Mouse (Mus musculus): Measurements from ENCODE around the gene Limk1. TPM values are rescaled to one million over a fixed set of nuclear protein-coding genes. Genes with fewer than 3 reads are reported as not detected.

Gene Limk1
- polyA plus RNA-seq, 1 experiment from 2014 or later = 8.0 TPM

DNA sequence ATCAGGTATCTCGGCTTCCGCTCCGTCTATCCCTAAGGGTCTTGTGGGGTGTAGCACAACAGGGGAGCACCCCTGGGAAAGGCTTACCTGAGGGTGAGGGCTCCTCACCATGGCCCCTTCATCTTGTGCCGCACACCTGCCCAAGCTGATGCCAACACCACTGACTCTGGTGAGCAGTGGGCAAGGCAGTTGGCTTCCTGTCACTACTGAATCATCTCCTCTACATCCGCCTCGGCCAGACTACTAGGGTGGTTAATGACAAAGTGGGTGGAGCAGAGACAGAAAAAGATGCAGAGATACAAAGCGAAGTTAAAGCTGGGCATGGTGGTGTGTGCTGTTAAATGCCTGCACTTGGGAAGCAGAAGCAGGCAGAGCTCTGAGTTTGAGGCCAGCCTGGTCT, 73.6 kb downstream of the Limk1 start, which contains the start of gene Lat2:
Gene Lat2 (minus strand): TSS at position 224 of the 400 bp plus-strand sequence.
- Histone ChIP-seq H3K9me3 (replicated peaks) (no peaks in the 10 kb centered on the region), H3K4me1 (0 out of 2 replicates have a peak, but pooled peaks cover 2% of the 10 kb centered on the region), H3K27me3 (ENCODE audit: low read depth, poor library complexity, severe bottlenecking) (no peaks in the 10 kb centered on the region), H3K36me3 (peaks cover 53% of the 10 kb centered on the region), H3K27ac (replicated peaks) (no peak within 1 kb of the TSS), H3K4me3 (no peak within 1 kb of the TSS)
- 92% methylated on average over 7 of the region's 7 CpGs for WGBS
- no peak for DNase-seq (ENCODE audit: low spot score)

GRCm38 (mm10) chr5:134614296-134614695, 74.1 kb downstream of the Limk1 start:
- DNase-seq (ENCODE audit: low spot score) = no peak

GRCm38 (mm10) chr5:134613727-134614126, 74.7 kb downstream of the Limk1 start:
- no peaks in the 10 kb centered on the region for H3K9me3 ChIP-seq (replicated peaks)

More at GRCm38 (mm10) chr5:134614296-134614695, 74.1 kb downstream of the Limk1 start:
- WGBS = 87% methylated on average over 8 of the region's 8 CpGs
- Histone ChIP-seq H3K36me3 (peaks cover 48% of the 10 kb centered on the region), H3K4me3 (no peak overlapping the region), H3K4me1 (0 out of 2 replicates have a peak, but pooled peaks cover 2% of the 10 kb centered on the region), H3K27ac (replicated peaks) (no peak overlapping the region), H3K9me3 (replicated peaks) (no peaks in the 10 kb centered on the region), H3K27me3 (ENCODE audit: low read depth, poor library complexity, severe bottlenecking) (no peaks in the 10 kb centered on the region)

GRCm38 (mm10) chr5:134611810-134612521, 76.4 kb downstream of the Limk1 start:
- H3K27ac ChIP-seq (replicated peaks) = 0 out of 2 replicates have a peak overlapping the region, but pooled peaks have one; percentile 1
- no peak overlapping the region for H3K4me3 ChIP-seq
- H3K4me1 ChIP-seq = 0 out of 2 replicates have a peak, but pooled peaks cover 2% of the 10 kb centered on the region
- 80% methylated on average over 8 of the region's 8 CpGs for WGBS
- no peak for DNase-seq (ENCODE audit: low spot score)
- no peaks in the 10 kb centered on the region for H3K27me3 ChIP-seq (ENCODE audit: low read depth, poor library complexity, severe bottlenecking)
- H3K9me3 ChIP-seq (replicated peaks) = no peaks in the 10 kb centered on the region
- H3K36me3 ChIP-seq = peaks cover 25% of the 10 kb centered on the region

More at GRCm38 (mm10) chr5:134613727-134614126, 74.7 kb downstream of the Limk1 start:
- Histone ChIP-seq H3K27me3 (ENCODE audit: low read depth, poor library complexity, severe bottlenecking) (no peaks in the 10 kb centered on the region), H3K4me1 (0 out of 2 replicates have a peak, but pooled peaks cover 2% of the 10 kb centered on the region), H3K4me3 (no peak overlapping the region), H3K36me3 (peaks cover 42% of the 10 kb centered on the region), H3K27ac (replicated peaks) (no peak overlapping the region)
- 94% methylated on average over 9 of the region's 9 CpGs for WGBS
- DNase-seq (ENCODE audit: low spot score) = no peak

- Histone ChIP-seq H3K4me3 (no peak overlapping the region), H3K27ac (replicated peaks) (no peak overlapping the region), H3K27me3 (ENCODE audit: low read depth, poor library complexity, severe bottlenecking) (no peaks in the 10 kb centered on the region), H3K36me3 (peaks cover 7% of the 10 kb centered on the region; the same call in 1 of the 2 replicates), H3K9me3 (replicated peaks) (no peaks in the 10 kb centered on the region), H3K4me1 (0 out of 2 replicates have a peak, but pooled peaks cover 2% of the 10 kb centered on the region)
- WGBS = 82% methylated on average over 12 of the region's 12 CpGs
- no peak for DNase-seq (ENCODE audit: low spot score)
Measured at GRCm38 (mm10) chr5:134609916-134610643, 78.3 kb downstream of the Limk1 start.

DNA sequence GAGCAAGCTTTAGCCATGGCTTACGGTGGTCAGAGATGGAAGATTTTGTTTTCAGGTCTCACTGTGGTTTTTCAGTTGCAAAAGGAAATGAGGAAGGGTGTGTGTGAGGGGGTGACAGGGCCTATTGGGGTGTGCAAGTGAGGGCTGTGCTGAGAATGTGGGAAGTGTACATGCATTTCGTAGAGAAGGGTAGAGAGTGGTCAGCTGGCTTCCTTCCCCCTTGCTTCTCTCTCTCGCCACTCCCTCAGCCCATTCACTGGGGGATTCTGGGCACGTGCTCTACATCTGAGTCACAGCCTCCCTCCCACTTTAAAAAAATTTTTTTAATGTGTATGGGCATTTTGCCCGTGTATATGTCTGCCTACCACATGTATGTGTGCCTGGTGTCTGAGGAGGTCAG, 81.3 kb downstream of the Limk1 start:
- 72% methylated on average over 5 of the region's 5 CpGs for WGBS
- DNase-seq (ENCODE audit: low spot score) = no peak
- Histone ChIP-seq H3K9me3 (replicated peaks) (no peaks in the 10 kb centered on the region), H3K4me1 (0 out of 2 replicates have a peak, but pooled peaks cover 2% of the 10 kb centered on the region), H3K27ac (replicated peaks) (no peak overlapping the region), H3K4me3 (no peak overlapping the region), H3K27me3 (ENCODE audit: low read depth, poor library complexity, severe bottlenecking) (no peaks in the 10 kb centered on the region), H3K36me3 (peaks cover 8% of the 10 kb centered on the region; the same call in 1 of the 2 replicates)

- no peak for DNase-seq (ENCODE audit: low spot score)
- Histone ChIP-seq H3K27ac (replicated peaks) (no peak overlapping the region), H3K27me3 (ENCODE audit: low read depth, poor library complexity, severe bottlenecking) (no peaks in the 10 kb centered on the region), H3K4me3 (no peak overlapping the region), H3K36me3 (peaks cover 8% of the 10 kb centered on the region; the same call in 1 of the 2 replicates), H3K9me3 (replicated peaks) (no peaks in the 10 kb centered on the region), H3K4me1 (no peaks in the 10 kb centered on the region)
Measured at GRCm38 (mm10) chr5:134606314-134606713, 82.1 kb downstream of the Limk1 start.

Other genes with a start within 250 kb of the Limk1 start
- 96.4 and 109 TPM in 2 replicates for gene Gtf2ird1, start 231.9 kb downstream of the Limk1 start, polyA plus RNA-seq (2016; fragmentation: Nextera tagmentation; extraction: Ambion mirVana)
- gene Clip2, start 136.2 kb downstream of the Limk1 start, polyA plus RNA-seq (2016; fragmentation: Nextera tagmentation; extraction: Ambion mirVana) = 4.6 and 6.2 TPM in 2 replicates
- 0.09 TPM in 2 replicates for gene Syna, start 128.4 kb downstream of the Limk1 start, polyA plus RNA-seq (2016; fragmentation: Nextera tagmentation; extraction: Ambion mirVana)
- 381 and 432 TPM in 2 replicates for gene Rfc2, start 107.2 kb downstream of the Limk1 start, polyA plus RNA-seq (2016; fragmentation: Nextera tagmentation; extraction: Ambion mirVana)
- 3.6 and 4.6 TPM in 2 replicates for gene Lat2, start 73.6 kb downstream of the Limk1 start, polyA plus RNA-seq (2016; fragmentation: Nextera tagmentation; extraction: Ambion mirVana)
- gene Eif4h, start 49.1 kb downstream of the Limk1 start, polyA plus RNA-seq (2016; fragmentation: Nextera tagmentation; extraction: Ambion mirVana) = 537 and 556 TPM in 2 replicates
- 0.88 and 2.0 TPM in 2 replicates for gene Eln, start 58.7 kb upstream of the Limk1 start, polyA plus RNA-seq (2016; fragmentation: Nextera tagmentation; extraction: Ambion mirVana)
- gene Tmem270, start 218.1 kb upstream of the Limk1 start, polyA plus RNA-seq (2016; fragmentation: Nextera tagmentation; extraction: Ambion mirVana) = not detected in 2 replicates
- gene Cldn13, start 226.9 kb upstream of the Limk1 start, polyA plus RNA-seq (2016; fragmentation: Nextera tagmentation; extraction: Ambion mirVana) = 3.2 and 3.8 TPM in 2 replicates
- gene Mettl27, start 243.8 kb upstream of the Limk1 start, polyA plus RNA-seq (2016; fragmentation: Nextera tagmentation; extraction: Ambion mirVana) = 9.6 and 12.8 TPM in 2 replicates